ENCODE assay signal across 8 mouse cellular contexts in the genomic region with DNA sequence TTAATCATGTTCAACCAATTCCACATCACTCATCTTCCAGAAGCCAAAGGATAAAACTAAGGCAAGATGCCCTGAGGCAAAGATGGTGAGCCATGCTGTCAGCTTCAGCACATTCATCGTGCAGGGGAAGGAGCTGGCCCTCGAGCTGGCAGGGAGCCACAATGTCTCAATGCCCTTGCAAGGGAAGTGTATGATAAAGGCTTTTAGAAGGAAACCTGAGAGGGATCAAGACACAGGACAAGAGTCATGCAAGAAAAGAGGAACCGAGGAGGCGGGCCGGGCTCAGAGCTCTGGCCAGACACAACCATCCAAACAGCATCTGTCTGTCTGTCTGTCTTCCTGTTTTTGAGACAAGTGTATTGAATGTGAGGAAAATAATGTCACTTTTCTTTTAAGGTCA.
A peak's percentile ranks its signal among the peaks of the same experiment; 100 is the strongest.
DNase-seq lines count a peak whose midpoint lies in the region; ATAC-seq and TF ChIP-seq lines count a peak whose summit lies in the region.

No protein-coding gene starts in this region.

- TF ChIP-seq EP300 in lung, postnatal 0 days (IDR thresholded peaks at IDR 0.05): no peak

- 54% methylated on average over 5 of the region's 5 CpGs for WGBS in lung, postnatal 0 days
- WGBS in hindbrain, embryonic 16.5 days: 70% methylated on average over 5 of the region's 5 CpGs

- H3K9ac ChIP-seq in lung, postnatal 0 days (replicated peaks; ENCODE audit: low read depth): no peak overlapping the region
- no peak overlapping the region for H3K9ac ChIP-seq in hindbrain, embryonic 16.5 days (ENCODE audit: low read depth, low read length)

- no peak for TF ChIP-seq CTCF in lung, postnatal 0 days (IDR thresholded peaks at IDR 0.05)

- H3K27ac ChIP-seq in lung, postnatal 0 days (ENCODE audit: low read length): no peak overlapping the region
- no peak overlapping the region for H3K27ac ChIP-seq in hindbrain, embryonic 16.5 days (ENCODE audit: low read depth, low read length)

- H3K4me3 ChIP-seq in lung, postnatal 0 days (ENCODE audit: low read depth, low read length): no peak overlapping the region
- H3K4me3 ChIP-seq in hindbrain, embryonic 16.5 days (ENCODE audit: low read length): no peak overlapping the region

- peak; percentile 55 for ATAC-seq in lung, postnatal 0 days
- no peak for ATAC-seq in hindbrain, embryonic 16.5 days

- H3K9me3 ChIP-seq in lung, postnatal 0 days (ENCODE audit: low read length): no peaks in the 10 kb centered on the region
- H3K9me3 ChIP-seq in hindbrain, embryonic 16.5 days (ENCODE audit: control insufficient read depth, low read length): no peaks in the 10 kb centered on the region

- no peak overlapping the region for H3K4me2 ChIP-seq in lung, postnatal 0 days (replicated peaks; ENCODE audit: low read depth, low read length)
- H3K4me2 ChIP-seq in hindbrain, embryonic 16.5 days (ENCODE audit: low read length): no peak overlapping the region

- H3K4me1 ChIP-seq in lung, postnatal 0 days (ENCODE audit: insufficient read depth, low read depth, low read length): no peaks in the 10 kb centered on the region
- H3K4me1 ChIP-seq in hindbrain, embryonic 16.5 days (ENCODE audit: control insufficient read depth, insufficient read depth, low read depth, low read length): no peaks in the 10 kb centered on the region

- H3K36me3 ChIP-seq in lung, postnatal 0 days (ENCODE audit: insufficient read depth, low read length): no peaks in the 10 kb centered on the region
- H3K36me3 ChIP-seq in hindbrain, embryonic 16.5 days (ENCODE audit: control insufficient read depth, insufficient read depth, low read length): peaks cover 12% of the 10 kb centered on the region

- no peaks in the 10 kb centered on the region for H3K27me3 ChIP-seq in lung, postnatal 0 days (replicated peaks; ENCODE audit: insufficient read depth, low read length)
- no peaks in the 10 kb centered on the region for H3K27me3 ChIP-seq in hindbrain, embryonic 16.5 days (replicated peaks; ENCODE audit: control insufficient read depth, insufficient read depth, low read length)

- peak; percentile 22 for DNase-seq in kidney, adult 9 months
- DNase-seq in kidney, postnatal 14 days: no peak
- peak; percentile 81 for DNase-seq in A20 (ENCODE audit: low read depth, low spot score)
- peak; percentile 11 for DNase-seq in adrenal gland, adult 8-10 months
- DNase-seq in lung, postnatal 0 days (ENCODE audit: low spot score): peak; percentile 44
- no peak for DNase-seq in cerebellum, adult 11 months
- DNase-seq in left cerebral cortex, adult 8-10 months (ENCODE audit: low spot score in 2 of 2): no peak

Comparison
In these comparisons a context has a peak if more than half of its experiments do, and no peak if none do; other contexts are left out.
1. DNase-seq: peak in kidney, adult 9 months (single experiment), A20 (single experiment), adrenal gland, adult 8-10 months (single experiment) and lung, postnatal 0 days (single experiment); none in kidney, postnatal 14 days (single experiment), cerebellum, adult 11 months (single experiment) and left cerebral cortex, adult 8-10 months (0 of 2).